Mouse (Mus musculus) layer of hippocampus, adult 8-10 months (tissue): ENCODE data around the gene Scml4. TPM values are rescaled to one million over a fixed set of nuclear protein-coding genes. Genes with fewer than 3 reads are reported as not detected.

Experiments
- DNase-seq, 2 experiments: peaks; one replicate each; pipeline ENCODE4 v3.0.0; 2022; ENCODE audit warnings: low spot score in 2 of 2
- total RNA-seq, 4 experiments: library from RNA; stranded (reverse); gene quantifications; 2 replicates each; pipeline ENCODE4 v1.2.4; 2022

Scml4 gene
- 1 to 10 TPM; 3.7 to 5.3 (median 4.6) TPM for total RNA-seq

DNA sequence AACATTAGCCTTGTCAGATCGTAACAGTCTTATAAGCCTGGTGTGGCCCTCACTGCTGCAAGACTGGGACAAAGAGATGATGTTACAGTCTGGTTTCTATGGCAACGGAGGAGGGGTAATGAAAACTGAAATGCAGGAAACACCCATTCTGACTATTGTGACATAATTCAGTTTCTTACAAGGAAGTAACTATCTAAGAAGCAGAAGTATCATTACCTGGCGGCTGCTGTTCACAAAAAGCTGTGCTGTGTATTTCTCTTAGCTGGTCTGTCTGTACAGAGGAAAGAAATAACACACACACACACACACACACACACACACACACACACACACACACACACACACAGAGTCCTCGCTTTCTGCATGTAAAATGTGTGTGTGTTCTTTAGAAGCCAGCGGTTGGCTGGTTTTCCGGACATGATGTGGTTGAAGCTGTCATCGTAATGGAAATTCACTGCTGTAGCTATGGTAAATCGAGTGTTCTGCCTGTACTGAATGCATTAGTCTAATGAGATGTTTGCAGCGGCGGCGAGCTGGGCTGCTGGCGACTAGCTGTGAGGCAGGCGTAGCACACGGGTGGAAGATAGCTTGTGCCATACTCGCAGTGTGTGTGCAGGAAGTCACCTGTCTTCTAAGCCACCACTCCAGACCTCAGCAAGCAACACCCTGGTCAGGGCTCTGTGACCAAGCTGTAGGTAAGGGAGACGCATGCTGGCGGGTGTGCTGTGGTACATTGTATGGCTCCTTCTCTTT is at the start of gene Scml4:
Gene Scml4, plus strand, starts transcription at position 212 of the 753 bp plus-strand sequence.
- peak in 1 of 2 experiments; percentile 37 for DNase-seq

DNA sequence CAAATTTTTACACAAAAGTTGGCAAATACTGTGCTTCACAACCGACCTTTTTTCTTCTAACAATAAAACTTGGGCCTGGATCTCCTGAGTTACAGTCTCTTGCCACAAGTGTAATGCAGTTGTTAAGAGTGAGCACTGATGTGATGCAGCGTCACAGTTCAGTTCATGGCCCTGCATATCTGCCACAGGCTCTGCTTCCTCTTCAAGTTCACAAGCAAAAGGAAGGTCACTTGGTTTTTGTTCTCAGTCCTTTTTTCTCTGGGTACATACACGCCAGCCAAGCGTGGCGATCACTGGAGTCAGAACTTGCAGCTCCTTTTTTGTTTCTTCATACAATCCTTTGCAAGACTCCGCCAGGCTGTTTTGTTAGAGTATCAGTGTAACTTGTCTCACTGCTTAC is 34.2 kb upstream of the Scml4 start:
- no peak for DNase-seq

DNA sequence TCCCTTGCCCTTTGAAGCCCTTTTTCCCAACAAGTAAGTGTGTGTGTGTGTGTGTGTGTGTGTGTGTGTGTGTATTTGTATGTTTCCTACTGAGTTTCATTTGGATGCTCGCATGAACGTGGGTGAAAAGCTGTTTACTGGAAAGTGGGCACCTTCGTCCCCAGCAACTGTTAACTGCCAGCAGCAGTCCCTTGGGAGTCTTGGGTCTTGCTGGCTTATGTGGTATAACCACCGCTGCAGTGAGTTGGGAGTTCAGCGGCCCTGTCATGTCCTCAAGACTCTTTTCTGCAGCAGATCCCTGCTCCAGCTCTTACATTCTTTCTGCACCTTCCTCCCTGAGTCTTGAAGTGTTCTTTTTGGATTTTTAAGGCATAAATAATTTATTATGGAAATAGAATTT is 33.0 kb upstream of the Scml4 start:
- no peak for DNase-seq

DNA sequence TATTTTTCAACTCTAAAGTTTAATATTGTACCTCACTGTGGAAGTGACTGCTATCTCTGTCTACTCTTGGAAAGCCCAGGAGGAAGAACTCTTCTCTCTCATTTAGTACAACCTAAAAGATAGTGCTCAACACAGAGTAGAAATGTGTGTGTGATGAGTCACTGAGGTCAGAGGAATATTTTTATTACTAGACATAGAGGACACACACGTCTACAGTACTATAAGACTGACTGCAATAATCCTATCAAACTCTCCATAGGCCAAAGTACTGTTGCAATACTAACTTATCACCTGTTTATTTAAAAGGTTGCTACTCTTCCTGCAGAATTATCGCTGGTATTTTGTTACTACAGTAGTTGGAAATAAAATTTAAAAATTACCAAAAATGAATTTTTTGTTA is 30.2 kb upstream of the Scml4 start:
- no peak for DNase-seq

DNA sequence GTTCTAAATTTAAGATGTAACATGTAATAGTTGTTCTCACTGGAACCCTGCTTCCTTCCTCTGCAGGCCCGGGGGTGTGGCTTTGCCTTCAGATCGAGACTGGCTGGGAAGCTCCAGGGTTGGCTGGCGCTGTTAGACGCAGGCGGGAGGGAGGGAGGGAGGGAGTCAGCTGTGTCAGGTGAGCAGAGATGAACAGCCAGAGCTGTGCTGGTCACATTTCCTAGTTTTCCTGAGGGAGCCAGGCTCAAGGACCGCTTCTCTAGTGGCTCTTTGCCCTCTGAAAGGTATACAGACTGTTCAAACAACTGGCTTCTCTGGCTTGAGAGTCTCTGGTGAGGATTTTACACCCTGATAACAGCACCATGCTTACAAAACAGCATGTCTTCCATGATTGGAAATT is 29.8 kb upstream of the Scml4 start:
- no peak for DNase-seq

DNA sequence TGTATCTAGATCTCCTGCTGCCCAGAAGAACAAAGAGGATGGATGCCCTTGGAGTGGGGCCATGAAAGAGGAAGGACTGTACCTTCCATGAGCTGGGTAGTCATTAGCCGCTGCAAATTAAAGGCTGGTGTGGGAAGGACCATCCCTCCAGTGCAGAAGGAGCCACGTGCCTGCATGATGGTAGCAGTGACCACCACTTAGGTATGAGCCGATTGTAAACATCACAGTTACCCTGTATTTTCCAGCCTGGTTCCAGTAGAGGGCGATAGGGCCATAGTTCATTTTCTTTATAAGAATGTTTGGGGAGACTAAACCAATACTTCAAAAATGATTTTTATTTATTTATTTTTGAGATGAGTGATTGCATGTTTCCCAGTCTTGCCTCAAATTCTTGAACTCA is 27.5 kb upstream of the Scml4 start:
- no peak for DNase-seq

DNA sequence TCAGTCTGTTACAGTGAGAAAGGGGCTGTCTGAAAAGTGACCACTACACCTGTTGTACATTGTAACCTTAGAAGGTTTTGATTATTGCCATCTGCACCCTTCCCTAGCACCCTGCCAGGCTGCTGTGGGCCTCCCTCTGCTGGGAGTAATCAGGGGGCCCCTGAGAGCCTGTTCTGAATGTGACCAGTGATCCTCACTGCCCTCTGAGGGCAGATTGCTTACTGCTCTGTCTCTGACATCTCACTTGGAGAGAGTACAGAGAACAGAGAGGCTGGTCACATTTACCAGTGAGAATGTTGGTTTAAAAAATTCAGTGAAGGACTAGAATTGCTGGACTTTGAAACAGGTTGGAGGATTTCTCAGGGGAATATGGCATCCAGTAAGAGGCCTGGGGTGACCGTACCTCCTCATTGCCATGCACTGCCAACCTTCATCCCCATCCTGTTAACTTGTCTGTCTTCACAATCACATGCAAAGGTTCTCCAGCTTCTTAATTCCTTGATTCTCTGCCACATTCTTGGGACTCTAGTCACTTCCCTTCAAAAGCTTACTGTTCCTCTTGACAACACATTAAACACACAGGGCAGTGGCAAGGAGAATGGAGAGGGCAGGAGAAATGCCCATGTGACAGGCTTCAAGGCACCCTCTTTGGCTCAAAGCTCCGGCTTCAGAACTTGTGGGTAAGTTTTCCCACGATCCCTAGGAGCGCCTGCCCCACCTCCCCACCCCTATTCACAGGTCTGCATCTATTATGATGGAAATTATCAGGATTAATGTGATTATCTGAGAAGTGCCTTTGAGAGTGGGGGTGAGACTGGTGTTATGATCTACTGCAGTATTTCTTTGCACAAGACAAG is 26.1 kb upstream of the Scml4 start:
- DNase-seq, result no peak

DNA sequence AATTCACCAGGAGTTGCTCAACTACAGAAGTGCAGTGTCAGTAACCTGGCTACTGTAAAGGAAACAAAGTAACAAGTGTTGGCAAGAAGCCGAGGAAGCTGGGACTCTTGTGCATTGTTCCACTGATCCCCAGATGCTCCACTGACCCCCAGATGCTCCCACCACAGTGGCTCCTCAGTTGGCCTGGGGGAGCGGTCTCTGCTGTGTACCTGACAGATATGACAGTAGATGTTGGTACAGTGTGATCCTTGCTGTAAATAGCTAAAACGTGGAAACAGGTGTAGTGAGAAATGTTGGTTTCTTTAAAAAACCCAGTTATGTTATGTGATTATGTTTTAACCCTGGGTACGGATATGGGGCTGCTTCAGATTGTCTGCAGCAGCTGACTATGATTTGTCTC is 22.1 kb upstream of the Scml4 start:
- DNase-seq, result no peak

DNA sequence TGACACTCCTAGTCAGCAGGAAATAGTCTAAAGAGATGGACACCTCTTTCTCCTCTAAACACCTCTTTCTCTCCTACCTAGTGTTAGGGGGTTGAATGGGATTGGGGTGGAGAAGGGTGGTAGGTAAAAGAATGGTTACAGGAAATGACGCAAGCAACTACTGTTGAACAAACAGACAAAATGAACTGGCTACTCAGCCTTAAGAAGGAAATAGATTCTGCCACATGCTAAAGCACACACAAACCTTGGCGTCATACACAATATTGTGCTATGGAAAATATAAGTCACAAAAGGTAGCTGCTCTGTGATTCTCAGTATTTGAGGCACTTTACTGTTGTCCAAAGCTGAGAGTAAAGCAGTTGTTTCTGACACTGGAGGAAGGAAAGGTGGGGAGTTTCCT is 21.4 kb upstream of the Scml4 start:
- no peak for DNase-seq

DNA sequence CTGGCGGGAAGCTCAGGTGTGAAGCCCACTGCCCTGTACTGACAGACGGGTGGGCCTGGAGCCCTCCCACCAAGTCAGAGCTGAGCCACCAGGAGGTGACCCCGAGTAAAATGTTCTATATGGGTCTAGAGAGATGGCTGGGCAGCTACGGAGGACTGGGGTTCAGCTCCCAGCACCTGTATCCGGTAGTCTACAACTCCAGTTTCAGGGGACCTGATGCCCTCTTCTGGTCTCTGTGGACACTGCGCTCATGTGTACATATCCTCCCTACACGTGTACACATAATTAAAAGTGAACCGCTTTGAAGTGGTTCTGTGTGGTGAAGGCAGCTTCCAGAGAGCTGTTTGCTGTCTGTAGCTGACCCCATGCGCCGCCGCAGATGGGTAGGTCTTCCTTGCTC is 20.1 kb upstream of the Scml4 start:
- no peak for DNase-seq

DNA sequence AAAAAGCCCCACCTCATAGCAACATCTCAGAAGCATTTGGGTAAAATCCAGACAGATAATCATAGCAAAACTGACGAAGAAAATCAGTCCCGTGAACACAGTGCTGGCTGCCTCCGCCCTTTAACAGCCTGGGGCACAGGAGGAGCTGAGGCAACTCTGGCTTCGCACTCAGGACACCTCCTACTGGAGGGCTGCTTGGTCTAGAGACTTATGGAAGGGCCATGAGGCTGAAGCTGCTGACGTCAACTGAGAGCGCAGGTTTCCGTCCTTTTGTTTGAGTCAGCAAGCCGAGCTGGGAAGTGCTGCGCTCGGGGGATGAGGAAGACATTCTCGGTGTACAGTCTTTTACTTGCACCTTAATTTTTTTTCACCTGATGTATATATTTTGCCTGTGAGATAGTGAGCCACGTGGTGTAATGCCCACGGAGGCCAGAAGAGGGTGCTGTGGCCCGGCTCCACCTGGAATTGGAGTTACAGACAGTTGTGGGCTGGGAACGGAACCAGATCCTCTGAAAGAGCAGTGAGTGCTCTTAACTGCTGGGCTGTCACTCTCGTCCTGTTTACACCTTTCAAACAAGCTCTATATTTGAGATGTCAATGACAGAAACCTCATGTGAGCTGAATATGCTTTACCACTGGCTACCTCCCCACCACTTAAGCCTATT is 18.5 kb upstream of the Scml4 start:
- DNase-seq, result no peak

DNA sequence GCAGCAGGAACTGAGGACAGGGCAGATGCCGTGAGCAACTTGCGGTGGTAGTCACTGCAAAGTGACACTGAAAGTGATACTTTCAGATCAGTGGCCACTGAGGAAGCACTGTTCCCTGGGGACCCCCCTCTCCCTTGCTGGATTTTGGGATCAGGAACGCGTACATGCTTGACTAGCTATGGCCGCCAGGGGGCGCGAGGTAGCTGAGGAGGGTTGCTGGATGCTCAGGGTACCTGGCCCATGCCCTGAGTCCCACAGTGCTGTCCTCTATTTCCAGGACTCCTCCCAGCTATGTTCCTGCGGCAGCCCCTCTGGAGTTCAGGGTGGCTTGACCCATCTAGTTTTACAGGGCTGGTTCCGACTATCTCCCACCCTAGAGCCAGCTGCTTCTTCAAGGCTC is 17.8 kb upstream of the Scml4 start:
- DNase-seq, result peak in 1 of 2 experiments; percentile 57

DNA sequence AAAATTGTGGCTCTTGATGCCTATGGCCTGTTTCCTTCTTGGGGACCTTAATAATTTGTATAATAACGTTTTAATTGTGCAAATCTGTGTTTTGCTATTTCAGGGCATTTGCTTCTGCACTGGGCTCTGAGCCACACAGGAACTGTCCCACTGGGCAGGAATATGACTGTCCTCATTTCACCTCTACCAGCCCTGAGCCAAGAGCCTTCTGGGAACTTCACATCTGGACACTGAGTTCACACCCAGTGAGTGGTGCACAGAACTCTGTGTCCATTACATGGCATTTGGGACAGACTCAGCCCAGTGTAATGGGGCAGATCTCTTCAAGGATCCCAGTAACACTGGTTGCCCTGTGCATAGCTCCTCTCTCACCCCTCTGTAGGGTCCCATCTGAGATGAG is 16.8 kb upstream of the Scml4 start:
- no peak for DNase-seq

DNA sequence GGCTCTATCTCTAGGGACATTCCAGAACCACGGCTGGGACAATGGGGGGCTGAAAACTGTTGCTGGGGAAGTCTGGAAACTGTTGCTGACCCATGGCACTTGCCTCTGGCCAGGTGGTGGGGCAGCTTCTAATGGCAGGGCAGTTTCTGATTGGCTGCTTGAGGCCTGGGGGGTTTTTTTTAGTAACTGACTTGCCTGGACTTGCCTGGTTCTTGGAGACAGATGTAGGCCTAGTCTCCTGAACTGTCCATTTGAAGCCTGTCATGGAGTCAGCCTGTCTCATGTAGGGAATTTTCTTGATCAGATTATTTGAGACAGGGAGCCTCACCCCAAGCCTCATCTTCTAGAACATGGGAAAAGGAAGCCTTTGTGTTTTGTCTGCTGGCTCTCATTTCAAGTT is 14.7 kb upstream of the Scml4 start:
- DNase-seq, result no peak

DNA sequence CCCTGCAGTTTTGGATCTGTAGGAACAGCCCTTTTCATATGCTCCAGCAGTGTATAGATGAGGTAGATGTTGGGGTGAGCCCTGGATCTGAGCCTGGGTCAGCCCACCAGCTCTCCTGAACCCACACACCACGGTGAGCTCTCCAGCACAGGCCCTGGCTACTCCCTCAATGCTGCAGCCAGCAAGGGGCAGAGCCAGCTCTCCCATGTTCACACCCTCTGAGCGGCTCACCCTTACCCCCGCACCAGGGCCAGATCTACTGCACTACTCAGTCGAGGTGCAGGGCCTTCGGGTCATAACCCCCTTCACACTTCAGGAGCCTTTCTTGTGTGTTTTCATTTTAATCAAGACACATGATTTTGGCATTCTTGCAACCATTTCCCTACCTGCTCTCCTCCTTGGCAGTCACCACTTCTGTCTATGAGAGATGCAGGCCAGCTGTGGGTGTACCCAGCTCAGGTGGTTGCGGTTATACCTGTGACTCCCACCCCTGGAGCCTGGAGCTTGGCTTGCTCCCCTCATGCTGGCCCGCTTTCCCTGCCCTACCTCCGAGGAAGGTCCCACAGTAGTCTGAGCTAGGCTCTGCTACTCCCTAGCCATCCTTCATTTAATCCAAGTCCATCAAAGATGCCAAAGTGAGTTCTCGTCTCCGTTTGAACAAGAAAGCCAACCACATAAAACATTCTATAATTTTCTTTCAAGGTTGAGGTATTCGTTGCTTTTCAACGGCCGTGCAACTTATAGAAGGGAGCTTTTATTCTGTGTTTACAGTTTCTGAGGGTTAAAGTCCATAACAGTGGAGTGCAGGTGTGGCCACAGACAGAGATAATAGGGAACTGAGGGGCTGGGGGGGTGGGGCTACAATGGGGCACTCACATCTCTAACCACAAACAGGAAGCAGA is 11.7 kb upstream of the Scml4 start:
- no peak for DNase-seq

DNA sequence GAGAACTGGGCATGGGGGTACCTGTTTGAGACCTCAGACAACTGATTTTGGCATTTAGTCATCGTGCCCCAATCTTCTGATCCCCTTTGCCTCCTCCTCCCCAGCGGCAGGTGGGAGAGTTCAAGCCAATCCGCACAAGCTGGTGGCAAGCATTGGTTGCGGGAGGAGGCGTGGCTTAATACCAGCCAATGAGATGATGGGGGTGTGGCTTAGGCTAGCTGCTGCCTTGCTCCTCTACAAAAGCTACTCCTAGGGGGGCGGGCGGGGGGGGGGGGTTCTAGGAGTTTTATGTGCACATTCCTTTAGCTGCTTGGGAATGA is 11.1 kb upstream of the Scml4 start:
- DNase-seq, result no peak

DNA sequence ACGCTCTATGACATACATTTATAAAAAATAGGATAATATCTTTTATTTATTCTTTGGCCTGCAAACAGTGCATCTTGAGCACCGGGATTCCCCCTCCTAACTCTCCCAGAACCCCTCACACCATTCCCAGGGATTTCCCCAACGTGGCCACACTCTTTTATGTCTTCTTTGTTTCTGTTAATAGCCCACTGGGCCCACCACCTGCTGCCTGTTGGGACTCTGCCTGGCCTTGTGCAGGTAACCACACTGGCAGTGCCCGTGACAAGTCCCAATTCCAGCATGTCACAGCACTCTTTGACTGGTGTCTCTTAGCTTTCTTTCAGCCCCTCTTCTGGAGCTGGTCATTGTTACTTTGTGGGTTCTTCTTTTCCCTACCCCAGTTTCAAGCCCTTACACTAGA is 5.3 kb upstream of the Scml4 start:
- DNase-seq, result no peak

DNA sequence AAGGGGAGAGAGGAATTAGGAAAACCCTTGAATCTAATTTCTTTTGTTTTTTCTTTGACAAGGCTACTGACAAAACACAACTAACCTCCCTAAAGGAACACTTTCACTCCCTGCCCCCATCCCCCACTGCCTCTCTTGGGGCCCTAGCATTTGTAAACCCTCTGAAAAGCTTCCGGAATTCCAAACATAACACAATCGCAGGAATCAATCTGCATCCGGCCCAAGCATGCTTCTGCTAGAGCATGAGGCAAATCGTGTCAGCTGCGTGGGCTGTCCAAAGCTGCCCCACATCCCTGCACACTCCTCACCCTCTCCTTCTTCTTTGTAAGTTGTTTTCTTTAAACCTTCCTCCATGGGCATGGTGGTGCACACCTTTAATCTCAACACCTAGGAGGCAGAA is 4.9 kb upstream of the Scml4 start:
- no peak for DNase-seq

DNA sequence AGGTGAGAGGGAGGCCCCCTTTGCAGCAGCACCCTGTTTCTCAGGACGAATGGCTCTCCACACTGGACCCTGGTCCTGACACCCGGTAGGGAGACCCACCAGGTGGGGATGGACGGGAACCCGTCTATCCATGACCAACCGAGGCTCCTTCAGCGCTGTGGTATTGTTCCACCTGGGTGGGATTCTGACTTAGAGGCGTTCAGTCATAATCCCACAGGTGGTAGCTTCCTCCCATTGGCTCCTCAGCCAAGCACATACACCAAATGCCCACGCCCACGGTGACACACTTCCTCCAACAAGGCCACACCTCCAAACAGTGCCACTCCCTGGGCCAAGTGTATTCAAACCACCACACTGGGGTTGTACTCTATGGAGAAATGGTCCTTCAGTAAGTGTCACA is 3.6 kb upstream of the Scml4 start:
- DNase-seq, result no peak

DNA sequence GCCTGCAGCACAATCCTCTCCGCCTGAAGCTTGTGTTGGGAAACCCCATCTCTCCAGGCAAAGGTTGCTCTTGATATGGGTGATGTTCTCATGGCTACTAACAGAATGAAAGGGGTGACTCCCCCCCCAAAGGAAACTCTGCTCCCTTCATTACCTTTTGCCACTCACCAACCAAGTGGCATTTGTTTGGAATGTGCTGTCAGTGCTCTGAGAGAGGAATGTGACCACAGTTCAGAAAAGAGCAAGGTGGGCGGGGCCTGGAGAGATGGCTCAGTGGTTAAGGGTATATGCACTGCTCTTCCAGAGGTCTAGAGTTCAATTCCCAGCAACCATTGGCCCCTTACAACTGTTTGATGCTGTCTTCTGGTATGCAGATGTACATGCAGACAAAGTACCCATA is 3.1 kb upstream of the Scml4 start:
- no peak for DNase-seq

DNA sequence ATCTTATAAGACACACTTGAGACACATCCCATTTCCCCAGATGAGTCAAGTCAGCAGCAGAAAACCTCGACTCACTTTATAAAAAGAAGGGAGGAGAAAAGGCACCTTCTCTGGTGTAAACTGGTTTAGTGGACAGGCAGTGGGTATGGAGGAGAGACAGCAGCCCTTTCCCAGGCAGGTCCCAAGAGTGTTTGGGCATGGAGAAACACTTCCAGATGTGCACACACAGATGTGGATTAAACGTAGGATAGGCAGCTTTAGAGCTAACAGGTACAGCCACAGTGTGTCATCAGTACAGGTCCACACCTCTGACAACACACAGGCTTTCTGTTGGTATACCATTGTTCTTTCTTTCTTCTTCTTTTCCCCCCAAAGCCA is 400 bp upstream of the Scml4 start:
- no peak for DNase-seq

DNA sequence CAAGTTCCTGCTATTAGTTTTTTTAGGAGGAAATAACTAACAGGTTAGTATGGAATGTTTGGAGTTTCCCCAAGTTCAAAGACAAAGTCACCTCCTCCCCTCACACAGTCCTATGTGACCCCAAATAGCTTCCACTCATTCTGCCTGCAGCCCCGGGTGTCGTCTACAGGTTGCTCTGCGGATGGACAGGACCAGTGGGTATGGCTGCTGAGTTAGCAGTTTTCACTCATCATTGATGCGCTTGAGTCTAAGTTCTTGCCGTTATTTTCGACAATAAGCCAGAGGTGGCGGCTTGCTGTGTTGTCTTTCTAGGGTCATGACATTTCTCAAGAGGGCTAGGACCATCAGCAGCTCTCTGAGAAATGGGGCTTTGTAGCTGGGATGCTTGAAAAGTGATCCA is 1.3 kb downstream of the Scml4 start:
- no peak for DNase-seq
